ENCODE assay signal across 18 mouse cellular contexts in genomic region chr2:159356503-159356902, GRCm38 (mm10).
DNase-seq lines count a peak whose midpoint lies in the region; ATAC-seq lines count a peak whose summit lies in the region.
"Had no signal": no experiment of that assay in that cellular context is flagged by ENCODE, and none has a peak within 500 bp of the region (broad histone marks: within the 10 kb centered on the region; RNA-seq: fewer than 3 reads in every experiment).

No protein-coding gene starts in this region.

- H3K4me1 ChIP-seq in kidney, embryonic 15.5 days = peaks cover 17% of the 10 kb centered on the region
- H3K4me1 ChIP-seq: embryonic facial prominence, embryonic 12.5 days; intestine, embryonic 15.5 days; midbrain, embryonic 15.5 days had no signal

- H3K36me3 ChIP-seq in kidney, embryonic 15.5 days = no peaks in the 10 kb centered on the region
- H3K36me3 ChIP-seq: embryonic facial prominence, embryonic 12.5 days; heart, embryonic 13.5 days; intestine, embryonic 15.5 days; midbrain, embryonic 15.5 days had no signal

- H3K9me3 ChIP-seq in kidney, embryonic 15.5 days (replicated peaks) = no peaks in the 10 kb centered on the region
- H3K9me3 ChIP-seq: embryonic facial prominence, embryonic 12.5 days; heart, embryonic 13.5 days; intestine, embryonic 15.5 days; midbrain, embryonic 15.5 days had no signal

- H3K27me3 ChIP-seq in kidney, embryonic 15.5 days = no peaks in the 10 kb centered on the region
- H3K27me3 ChIP-seq: embryonic facial prominence, embryonic 12.5 days; heart, embryonic 13.5 days; intestine, embryonic 15.5 days; midbrain, embryonic 15.5 days had no signal

- H3K4me2 ChIP-seq in kidney, embryonic 15.5 days = peak overlapping the region; percentile 25; the same call in 1 of the 2 replicates
- H3K4me2 ChIP-seq: embryonic facial prominence, embryonic 12.5 days; heart, embryonic 13.5 days; hindbrain, embryonic 14.5 days; intestine, embryonic 15.5 days; liver, embryonic 11.5 days; midbrain, embryonic 15.5 days had no signal

- 17% methylated on average over 5 of the region's 5 CpGs for WGBS in kidney, embryonic 15.5 days

- H3K27ac ChIP-seq in kidney, embryonic 15.5 days = 0 out of 2 replicates have a peak overlapping the region, but pooled peaks have one; percentile 45
- H3K27ac ChIP-seq: embryonic facial prominence, embryonic 12.5 days; gastrocnemius, adult 2 months; heart, embryonic 13.5 days; hindbrain, embryonic 14.5 days; intestine, embryonic 15.5 days; layer of hippocampus, adult 2 months; midbrain, embryonic 15.5 days had no signal

- H3K9ac ChIP-seq in kidney, embryonic 15.5 days = no peak overlapping the region
- H3K9ac ChIP-seq: embryonic facial prominence, embryonic 12.5 days; heart, embryonic 13.5 days; hindbrain, embryonic 14.5 days; intestine, embryonic 15.5 days; midbrain, embryonic 15.5 days had no signal

- peak; percentile 60; the same call in 1 of the 2 replicates for ATAC-seq in kidney, embryonic 15.5 days (replicated peaks; ENCODE audit: low FRiP score)
- ATAC-seq: forebrain, embryonic 16.5 days; intestine, embryonic 15.5 days; midbrain, embryonic 15.5 days had no signal

- peak; percentile 5 for DNase-seq in embryo, embryonic 11 days
- no peak for DNase-seq in embryo, embryonic 10 days (ENCODE audit: low spot score)
- DNase-seq in kidney, adult 18-20 months = no peak
- DNase-seq in lung, adult 18-20 months = peak; percentile 3 to 39
- DNase-seq in lung, postnatal 25 days (ENCODE audit: low spot score) = peak; percentile 36
- DNase-seq in B cell, adult 2 months = no peak
- no peak for DNase-seq in right cerebral cortex, postnatal 10 days (ENCODE audit: low spot score in 2 of 2)
- DNase-seq: adrenal gland, adult 2 months; gastrocnemius, adult 2 months had no signal

- no peak overlapping the region for H3K4me3 ChIP-seq in kidney, embryonic 15.5 days (replicated peaks)
- H3K4me3 ChIP-seq: embryonic facial prominence, embryonic 12.5 days; gastrocnemius, adult 2 months; heart, embryonic 13.5 days; intestine, embryonic 15.5 days; layer of hippocampus, adult 2 months; midbrain, embryonic 15.5 days had no signal

Comparison
In these comparisons a context has a peak if more than half of its experiments do, and no peak if none do; other contexts are left out.
1. DNase-seq: peak in embryo, embryonic 11 days (single experiment), lung, adult 18-20 months (2 of 2) and lung, postnatal 25 days (single experiment); none in embryo, embryonic 10 days (single experiment), kidney, adult 18-20 months (single experiment), B cell, adult 2 months (0 of 2) and right cerebral cortex, postnatal 10 days (0 of 2).